Mouse (Mus musculus): ENCODE data around the gene Sftpa1. TPM values are rescaled to one million over a fixed set of nuclear protein-coding genes. Genes with fewer than 3 reads are reported as not detected.

Sftpa1 gene
- total RNA-seq, 1 experiment: not detected

GRCm38 (mm10) chr14:41104853-41105444, 26.6 kb upstream of the Sftpa1 start, which contains the start of gene Mat1a:
Mat1a (plus strand) TSS chr14:41105035.
- Histone ChIP-seq H3K27ac (ENCODE audit: insufficient read depth, low read depth, low read length, poor library complexity, severe bottlenecking) (no peak within 1 kb of the TSS), H3K36me3 (ENCODE audit: control insufficient read depth, insufficient read depth, low read length, poor library complexity, severe bottlenecking) (no peaks in the 10 kb centered on the region), H3K9me3 (ENCODE audit: control insufficient read depth, insufficient read depth, low read depth, low read length) (no peaks in the 10 kb centered on the region), H3K9ac (ENCODE audit: insufficient read depth, low read depth, low read length, poor library complexity, severe bottlenecking) (no peak within 1 kb of the TSS), H3K4me3 (ENCODE audit: insufficient read depth in 1 of 2, low read depth in 1 of 2, low read length in 2 of 2, poor library complexity in 1 of 2, severe bottlenecking in 1 of 2) (no peak within 1 kb of the TSS), H3K4me1 (ENCODE audit: control insufficient read depth in 2 of 2, insufficient read depth in 2 of 2, low read length in 2 of 2, poor library complexity in 1 of 2) (no peaks in the 10 kb centered on the region)
- no peak for TF ChIP-seq CHD2 (IDR thresholded peaks at IDR 0.05; ENCODE audit: low read depth, low read length)
- TF ChIP-seq MAFK (IDR thresholded peaks at IDR 0.05; ENCODE audit: insufficient read depth, low read depth, low read length): no peak
- no peak for TF ChIP-seq HCFC1 (IDR thresholded peaks at IDR 0.05; ENCODE audit: borderline replicate concordance, insufficient read depth, low read length)
- no peak for TF ChIP-seq ZNF384 (IDR thresholded peaks at IDR 0.05; ENCODE audit: low read depth, low read length)
- TF ChIP-seq ZC3H11A (IDR thresholded peaks at IDR 0.05; ENCODE audit: borderline replicate concordance, low read depth, low read length): no peak
- no peak for DNase-seq (ENCODE audit: low read depth, low spot score)
- in situ Hi-C loops (cut with MboI; ENCODE audit: low sequenced_read_pairs in 2 of 2, unreplicated experiment in 2 of 2): no loop called here

- Histone ChIP-seq H3K27ac (ENCODE audit: insufficient read depth, low read depth, low read length, poor library complexity, severe bottlenecking) (no peak overlapping the region), H3K4me3 (ENCODE audit: insufficient read depth in 1 of 2, low read depth in 1 of 2, low read length in 2 of 2, poor library complexity in 1 of 2, severe bottlenecking in 1 of 2) (no peak overlapping the region), H3K4me1 (ENCODE audit: control insufficient read depth in 2 of 2, insufficient read depth in 2 of 2, low read length in 2 of 2, poor library complexity in 1 of 2) (no peaks in the 10 kb centered on the region), H3K9ac (ENCODE audit: insufficient read depth, low read depth, low read length, poor library complexity, severe bottlenecking) (no peak overlapping the region), H3K36me3 (ENCODE audit: control insufficient read depth, insufficient read depth, low read length, poor library complexity, severe bottlenecking) (no peaks in the 10 kb centered on the region), H3K9me3 (ENCODE audit: control insufficient read depth, insufficient read depth, low read depth, low read length) (no peaks in the 10 kb centered on the region)
- DNase-seq (ENCODE audit: low read depth, low spot score): no peak
- in situ Hi-C loops (cut with MboI; ENCODE audit: low sequenced_read_pairs in 2 of 2, unreplicated experiment in 2 of 2): no loop called here
- no peak for TF ChIP-seq ZC3H11A (IDR thresholded peaks at IDR 0.05; ENCODE audit: borderline replicate concordance, low read depth, low read length)
Measured at GRCm38 (mm10) chr14:41111031-41111668, 20.4 kb upstream of the Sftpa1 start.

GRCm38 (mm10) chr14:41112944-41113343, 18.6 kb upstream of the Sftpa1 start:
- no peaks in the 10 kb centered on the region for H3K36me3 ChIP-seq (ENCODE audit: control insufficient read depth, insufficient read depth, low read length, poor library complexity, severe bottlenecking)
- in situ Hi-C loops (cut with MboI; ENCODE audit: low sequenced_read_pairs in 2 of 2, unreplicated experiment in 2 of 2): no loop called here
- no peak overlapping the region for H3K9ac ChIP-seq (ENCODE audit: insufficient read depth, low read depth, low read length, poor library complexity, severe bottlenecking)
- H3K4me3 ChIP-seq (ENCODE audit: insufficient read depth in 1 of 2, low read depth in 1 of 2, low read length in 2 of 2, poor library complexity in 1 of 2, severe bottlenecking in 1 of 2): no peak overlapping the region
- H3K9me3 ChIP-seq (ENCODE audit: control insufficient read depth, insufficient read depth, low read depth, low read length): no peaks in the 10 kb centered on the region
- TF ChIP-seq HCFC1 (IDR thresholded peaks at IDR 0.05; ENCODE audit: borderline replicate concordance, insufficient read depth, low read length) (no peak), MAFK (IDR thresholded peaks at IDR 0.05; ENCODE audit: insufficient read depth, low read depth, low read length) (no peak), ZC3H11A (IDR thresholded peaks at IDR 0.05; ENCODE audit: borderline replicate concordance, low read depth, low read length) (no peak), ZNF384 (IDR thresholded peaks at IDR 0.05; ENCODE audit: low read depth, low read length) (no peak), CHD2 (IDR thresholded peaks at IDR 0.05; ENCODE audit: low read depth, low read length) (no peak)
- H3K4me1 ChIP-seq (ENCODE audit: control insufficient read depth in 2 of 2, insufficient read depth in 2 of 2, low read length in 2 of 2, poor library complexity in 1 of 2): no peaks in the 10 kb centered on the region
- no peak for DNase-seq (ENCODE audit: low read depth, low spot score)
- no peak overlapping the region for H3K27ac ChIP-seq (ENCODE audit: insufficient read depth, low read depth, low read length, poor library complexity, severe bottlenecking)

GRCm38 (mm10) chr14:41116271-41116670, 15.3 kb upstream of the Sftpa1 start:
- TF ChIP-seq ZC3H11A (IDR thresholded peaks at IDR 0.05; ENCODE audit: borderline replicate concordance, low read depth, low read length) (no peak), CHD2 (IDR thresholded peaks at IDR 0.05; ENCODE audit: low read depth, low read length) (no peak), MAFK (IDR thresholded peaks at IDR 0.05; ENCODE audit: insufficient read depth, low read depth, low read length) (no peak)
- no peaks in the 10 kb centered on the region for H3K36me3 ChIP-seq (ENCODE audit: control insufficient read depth, insufficient read depth, low read length, poor library complexity, severe bottlenecking)
- in situ Hi-C loops (cut with MboI; ENCODE audit: low sequenced_read_pairs in 2 of 2, unreplicated experiment in 2 of 2): no loop called here
- DNase-seq (ENCODE audit: low read depth, low spot score): no peak
- no peaks in the 10 kb centered on the region for H3K4me1 ChIP-seq (ENCODE audit: control insufficient read depth in 2 of 2, insufficient read depth in 2 of 2, low read length in 2 of 2, poor library complexity in 1 of 2)
- no peak overlapping the region for H3K27ac ChIP-seq (ENCODE audit: insufficient read depth, low read depth, low read length, poor library complexity, severe bottlenecking)
- no peaks in the 10 kb centered on the region for H3K9me3 ChIP-seq (ENCODE audit: control insufficient read depth, insufficient read depth, low read depth, low read length)
- no peak overlapping the region for H3K4me3 ChIP-seq (ENCODE audit: insufficient read depth in 1 of 2, low read depth in 1 of 2, low read length in 2 of 2, poor library complexity in 1 of 2, severe bottlenecking in 1 of 2)
- H3K9ac ChIP-seq (ENCODE audit: insufficient read depth, low read depth, low read length, poor library complexity, severe bottlenecking): no peak overlapping the region

GRCm38 (mm10) chr14:41124683-41125082, 6.9 kb upstream of the Sftpa1 start:
- no peak overlapping the region for H3K9ac ChIP-seq (ENCODE audit: insufficient read depth, low read depth, low read length, poor library complexity, severe bottlenecking)
- H3K27ac ChIP-seq (ENCODE audit: insufficient read depth, low read depth, low read length, poor library complexity, severe bottlenecking): no peak overlapping the region
- in situ Hi-C loops (cut with MboI; ENCODE audit: low sequenced_read_pairs in 2 of 2, unreplicated experiment in 2 of 2): no loop called here
- TF ChIP-seq ZC3H11A (IDR thresholded peaks at IDR 0.05; ENCODE audit: borderline replicate concordance, low read depth, low read length): no peak
- TF ChIP-seq ZNF384 (IDR thresholded peaks at IDR 0.05; ENCODE audit: low read depth, low read length): no peak
- no peak for TF ChIP-seq MAFK (IDR thresholded peaks at IDR 0.05; ENCODE audit: insufficient read depth, low read depth, low read length)
- TF ChIP-seq HCFC1 (IDR thresholded peaks at IDR 0.05; ENCODE audit: borderline replicate concordance, insufficient read depth, low read length): no peak
- no peak for TF ChIP-seq CHD2 (IDR thresholded peaks at IDR 0.05; ENCODE audit: low read depth, low read length)
- H3K4me3 ChIP-seq (ENCODE audit: insufficient read depth in 1 of 2, low read depth in 1 of 2, low read length in 2 of 2, poor library complexity in 1 of 2, severe bottlenecking in 1 of 2): no peak overlapping the region
- DNase-seq (ENCODE audit: low read depth, low spot score): no peak
- H3K4me1 ChIP-seq (ENCODE audit: control insufficient read depth in 2 of 2, insufficient read depth in 2 of 2, low read length in 2 of 2, poor library complexity in 1 of 2): no peaks in the 10 kb centered on the region
- no peaks in the 10 kb centered on the region for H3K9me3 ChIP-seq (ENCODE audit: control insufficient read depth, insufficient read depth, low read depth, low read length)
- H3K36me3 ChIP-seq (ENCODE audit: control insufficient read depth, insufficient read depth, low read length, poor library complexity, severe bottlenecking): no peaks in the 10 kb centered on the region

Measured in ES-E14 (cell line).